Mouse (Mus musculus) lung, adult 2 months (tissue): ENCODE data around the gene Antxrl.

Experiments used
- CTCF ChIP-seq: fragments of 200-500 bp; IDR thresholded peaks from 2 replicates; pipeline ENCODE4 v1.5.1; 2011; ENCODE audit warnings: mild to moderate bottlenecking, low read length, control low read depth; ENCODE audit not compliant: insufficient read depth
- POLR2A ChIP-seq: fragments of 200-500 bp; IDR thresholded peaks from 2 replicates; pipeline ENCODE4 v1.6.1; 2011; ENCODE audit warnings: low read depth, mild to moderate bottlenecking, control low read depth, low read length, borderline replicate concordance; ENCODE audit errors: extremely low read depth

DNA sequence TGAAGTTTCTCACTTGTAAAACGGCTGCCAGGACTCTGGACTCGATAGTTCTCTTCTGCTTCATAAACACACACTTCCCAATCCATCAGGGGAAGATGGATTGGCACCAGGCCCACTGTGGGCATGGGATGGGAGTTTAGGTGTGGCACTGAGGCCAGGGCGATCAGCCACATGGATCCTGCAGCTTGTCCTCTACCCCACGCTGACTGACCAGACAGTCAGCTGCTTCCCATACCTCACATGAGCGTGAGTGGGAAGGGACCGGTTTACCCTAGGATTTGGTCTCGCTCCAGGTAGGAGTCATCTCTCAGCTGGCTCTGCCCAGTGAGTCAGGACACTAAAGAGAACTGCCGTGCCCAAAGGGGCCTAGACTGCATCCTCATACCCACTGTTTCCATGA is 37.3 kb downstream of the Antxrl start:
- TF ChIP-seq CTCF (no peak), POLR2A (no peak)
